Mouse (Mus musculus): ENCODE results near the gene H2-D1.
A peak's percentile ranks its signal among the peaks of the same experiment; 100 is the strongest.

H2-D1 gene

GRCm38 (mm10) chr17:35240384-35241304, 21.9 kb upstream of the H2-D1 start:
- peak; percentile 39 for DNase-seq

DNA sequence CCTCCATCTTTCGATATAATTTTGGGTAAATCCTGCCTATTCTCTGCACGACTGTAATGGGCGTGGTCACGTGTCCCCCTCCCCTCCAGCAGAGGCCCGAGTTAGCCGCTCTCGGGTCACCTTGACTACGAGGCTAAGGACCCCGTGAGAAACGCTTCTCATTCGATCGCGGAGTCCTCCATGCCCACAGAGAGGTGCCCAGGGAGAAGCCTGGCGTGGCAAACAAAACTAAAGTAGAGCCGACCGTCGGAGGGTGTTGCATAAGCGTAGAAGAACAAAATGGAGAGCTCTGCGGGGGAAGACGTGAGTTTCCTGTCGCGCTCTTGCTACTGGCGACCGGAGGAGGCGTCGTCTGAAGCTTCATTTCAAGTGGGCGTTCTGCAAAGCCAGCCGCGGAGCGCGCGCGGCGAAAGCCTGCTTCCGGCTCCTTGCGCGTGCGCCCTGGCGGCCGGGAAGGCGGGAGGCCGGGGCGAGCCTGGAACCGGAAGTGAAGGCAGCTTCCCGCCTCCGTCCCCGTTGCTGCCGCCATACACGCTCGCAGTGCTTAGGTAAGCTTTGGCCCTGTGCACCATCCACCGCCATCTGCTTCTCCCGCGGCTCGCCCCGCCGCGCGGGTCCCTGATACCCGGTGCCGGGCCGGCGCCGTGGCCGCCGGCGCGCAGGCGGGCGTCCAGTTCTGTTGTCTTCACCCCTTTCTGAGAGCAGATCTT, 21.1 kb upstream of the H2-D1 start, which contains the start of gene Ddx39b:
TSS of gene Ddx39b (plus strand) at position 442 of the 710 bp plus-strand sequence.
- DNase-seq = peak; percentile 97

DNA sequence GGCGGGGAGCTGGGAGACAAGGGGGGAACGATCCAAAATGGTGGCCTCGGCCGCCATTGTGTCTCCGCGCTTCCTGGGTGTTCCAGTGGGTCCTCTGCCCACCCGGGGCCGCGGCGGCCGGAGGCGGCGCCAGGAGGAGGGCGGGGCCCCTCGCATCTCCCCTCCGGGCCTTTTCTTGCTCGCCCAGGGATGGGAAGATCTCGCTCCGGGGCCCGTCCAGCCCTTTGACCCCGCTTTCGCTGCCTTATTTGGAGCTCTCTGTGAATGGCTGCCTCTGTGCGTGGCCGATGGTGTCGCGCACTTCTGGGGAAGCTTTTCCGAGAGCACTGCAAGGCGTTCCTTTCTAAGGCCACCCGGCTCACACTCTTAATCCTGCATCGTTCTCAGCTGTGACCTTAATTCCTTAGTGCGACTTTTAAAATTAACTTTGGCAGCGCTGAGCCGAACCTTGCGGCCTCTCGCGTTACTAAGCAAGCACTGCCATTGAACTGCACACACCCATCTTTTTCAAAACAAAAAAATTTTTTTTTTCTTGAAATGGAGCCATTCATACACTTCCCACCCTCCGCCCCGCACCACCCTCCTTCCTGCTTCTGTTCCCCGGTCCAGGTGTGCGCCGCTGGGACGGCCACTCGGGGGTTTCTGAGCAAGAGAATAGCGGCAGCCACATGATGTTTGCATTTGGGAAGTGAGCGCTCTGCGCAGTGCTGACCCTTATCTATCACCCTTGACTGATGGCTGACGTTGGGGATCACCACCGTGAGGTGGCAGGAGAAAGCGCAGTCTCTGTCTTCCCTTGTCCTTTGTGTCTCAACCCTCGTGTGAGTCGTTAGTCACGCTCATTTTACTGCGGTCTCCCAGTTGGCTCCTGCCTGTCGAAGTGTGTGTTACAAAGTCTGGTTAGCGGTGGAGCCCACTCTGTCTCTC, 20.3 kb upstream of the H2-D1 start:
- DNase-seq = peak; percentile 64

GRCm38 (mm10) chr17:35243086-35243485, 19.4 kb upstream of the H2-D1 start:
- peak; percentile 49 for DNase-seq

- no peak for DNase-seq
Observed at GRCm38 (mm10) chr17:35244999-35245398, 17.5 kb upstream of the H2-D1 start.

GRCm38 (mm10) chr17:35245731-35246623, 16.6 kb upstream of the H2-D1 start:
- DNase-seq = peak; percentile 47

GRCm38 (mm10) chr17:35247144-35247543, 15.4 kb upstream of the H2-D1 start:
- no peak for DNase-seq

DNA sequence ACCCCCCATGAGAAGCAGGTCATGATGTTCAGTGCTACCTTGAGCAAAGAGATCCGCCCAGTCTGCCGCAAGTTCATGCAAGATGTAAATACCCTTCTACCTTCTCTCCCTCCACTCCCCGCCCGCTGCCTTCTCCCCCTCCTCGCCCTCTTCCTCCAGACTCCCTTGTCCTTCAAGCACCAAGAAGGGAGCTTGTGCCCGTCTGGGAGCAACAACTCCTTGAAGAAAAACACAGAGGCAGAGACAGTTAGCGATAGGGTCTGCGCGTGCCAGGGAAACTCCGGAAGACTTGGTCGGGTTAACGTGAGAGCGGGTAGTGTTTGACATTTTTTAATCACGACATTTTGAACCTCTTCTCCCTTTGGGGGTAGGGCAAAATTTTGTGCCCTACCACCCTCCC, 13.5 kb upstream of the H2-D1 start:
- DNase-seq = no peak

DNA sequence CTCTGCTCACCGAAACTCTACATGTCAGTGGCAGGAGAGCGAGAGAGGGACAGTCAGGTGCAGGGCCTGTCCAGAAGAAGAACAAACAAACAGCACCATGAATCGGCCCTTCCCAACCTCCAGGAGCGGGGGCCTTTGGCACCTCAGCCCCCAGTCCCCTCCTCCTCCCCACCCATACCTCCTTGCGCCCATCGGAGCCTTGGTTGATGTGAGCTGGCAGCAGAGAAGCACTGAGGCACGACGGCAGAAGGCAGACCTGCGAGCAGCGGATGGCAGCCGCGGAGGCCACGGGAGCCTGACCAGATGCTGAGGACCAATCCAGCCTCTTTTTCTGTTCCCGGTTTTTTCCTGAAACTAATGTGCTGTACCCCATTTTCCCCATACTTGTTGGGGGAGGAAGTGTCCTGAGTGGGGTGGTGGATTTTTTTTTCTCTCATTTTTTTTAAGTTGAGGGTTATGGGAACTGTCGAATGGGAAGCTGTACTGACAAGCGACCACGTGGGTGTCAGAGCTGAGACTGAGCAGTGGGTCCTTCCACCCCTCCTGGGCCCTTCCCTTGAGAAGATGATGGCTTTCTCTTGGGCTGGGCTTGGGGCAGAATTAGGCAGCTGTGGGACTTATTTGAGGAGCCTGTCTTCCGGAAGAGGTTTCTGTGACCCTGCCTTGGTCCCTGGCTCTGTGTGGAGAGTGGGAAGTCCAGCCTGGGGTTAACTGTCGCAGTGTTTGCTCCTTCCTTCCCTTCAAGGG, 12.9 kb upstream of the H2-D1 start:
- DNase-seq = no peak

GRCm38 (mm10) chr17:35250348-35251120, 12.0 kb upstream of the H2-D1 start:
- DNase-seq = no peak

GRCm38 (mm10) chr17:35251162-35251719, 11.3 kb upstream of the H2-D1 start:
- no peak for DNase-seq

GRCm38 (mm10) chr17:35251981-35252380, 10.5 kb upstream of the H2-D1 start:
- no peak for DNase-seq

DNA sequence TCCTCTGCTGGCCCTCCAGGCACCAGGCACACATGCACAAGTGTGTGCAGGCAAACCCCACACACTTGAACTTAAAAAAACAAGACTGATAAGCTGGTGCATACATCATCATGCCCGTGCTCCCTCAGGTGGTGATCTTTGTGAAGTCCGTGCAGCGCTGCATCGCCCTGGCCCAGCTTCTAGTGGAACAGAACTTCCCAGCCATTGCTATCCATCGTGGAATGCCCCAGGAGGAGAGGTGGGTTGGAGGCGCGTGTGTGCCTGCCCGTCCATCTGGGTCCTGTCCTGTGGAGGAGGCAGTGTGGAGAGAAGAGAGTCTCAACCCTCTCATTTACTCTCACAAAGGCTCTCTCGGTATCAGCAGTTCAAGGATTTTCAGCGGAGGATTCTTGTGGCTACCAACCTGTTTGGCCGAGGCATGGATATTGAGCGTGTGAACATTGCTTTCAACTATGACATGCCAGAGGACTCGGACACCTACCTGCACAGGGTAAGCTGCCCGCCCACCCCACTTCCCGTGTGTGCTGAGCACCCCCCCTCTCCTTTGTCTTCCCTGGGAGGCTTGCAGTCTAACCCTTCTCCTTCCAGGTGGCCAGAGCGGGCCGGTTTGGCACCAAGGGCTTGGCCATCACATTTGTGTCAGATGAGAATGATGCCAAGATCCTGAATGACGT, 9.8 kb upstream of the H2-D1 start:
- DNase-seq = no peak

- DNase-seq = no peak
Observed at GRCm38 (mm10) chr17:35253293-35254093, 9.0 kb upstream of the H2-D1 start.

GRCm38 (mm10) chr17:35254241-35255098, 8.1 kb upstream of the H2-D1 start:
- DNase-seq = peak; percentile 81

- no peak for DNase-seq
Observed at GRCm38 (mm10) chr17:35255301-35255700, 7.2 kb upstream of the H2-D1 start.

GRCm38 (mm10) chr17:35255704-35256103, 6.8 kb upstream of the H2-D1 start:
- no peak for DNase-seq

Measured in thymus, postnatal 14 days (tissue).